Comparison of ENCODE assay signal across 13 mouse cellular contexts in the genomic region with DNA sequence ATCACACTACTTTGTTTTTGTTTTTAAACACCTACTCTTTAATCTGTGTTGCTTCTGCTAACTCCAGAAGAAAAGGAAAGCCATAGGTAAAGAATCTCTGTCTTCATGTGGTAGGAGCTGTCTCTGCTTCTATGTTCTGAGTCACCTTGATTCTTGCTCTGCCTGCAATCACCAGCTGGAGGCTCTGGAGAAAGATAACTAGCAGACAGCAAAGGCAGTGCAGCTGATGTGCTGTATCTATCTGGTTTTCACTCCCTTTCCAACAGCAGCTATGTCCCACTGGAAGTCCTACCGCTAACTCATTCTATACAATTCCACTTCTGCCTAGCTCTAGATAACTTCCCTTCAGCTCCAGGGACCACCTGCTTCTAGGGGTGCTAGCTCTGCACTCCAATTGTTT.
"Had no signal": no experiment of that assay in that cellular context is flagged by ENCODE, and none has a peak within 500 bp of the region (broad histone marks: within the 10 kb centered on the region; RNA-seq: fewer than 3 reads in every experiment).

No protein-coding gene starts in this region.

- H3K36me3 ChIP-seq: limb, embryonic 12.5 days; midbrain, embryonic 13.5 days had no signal

- DNase-seq: kidney, adult 11 months; kidney, postnatal 10 days; kidney, postnatal 4 days; liver; lung, adult 2 months; lung, postnatal 10 days; lung, postnatal 4 days; right cerebral cortex, postnatal 14 days; thymus, adult 18-20 months; thymus, postnatal 14 days had no signal

- H3K4me2 ChIP-seq: limb, embryonic 12.5 days; midbrain, embryonic 13.5 days had no signal

- H3K9ac ChIP-seq: limb, embryonic 12.5 days; liver, embryonic 14.5 days; midbrain, embryonic 13.5 days had no signal

- H3K27ac ChIP-seq: limb, embryonic 12.5 days; liver, embryonic 14.5 days; midbrain, embryonic 13.5 days had no signal

- H3K9me3 ChIP-seq: limb, embryonic 12.5 days; midbrain, embryonic 13.5 days had no signal

- H3K4me3 ChIP-seq: limb, embryonic 12.5 days; midbrain, embryonic 13.5 days had no signal

- ATAC-seq: midbrain, embryonic 13.5 days had no signal

- H3K27me3 ChIP-seq: limb, embryonic 12.5 days; midbrain, embryonic 13.5 days had no signal

- H3K4me1 ChIP-seq: midbrain, embryonic 13.5 days had no signal
